Mouse (Mus musculus) hindbrain, embryonic 14.5 days (tissue): ENCODE data around the gene Evc. TPM values are rescaled to one million over a fixed set of nuclear protein-coding genes. Genes with fewer than 3 reads are reported as not detected.

Experiments
- ATAC-seq: fragments of 200-750 bp; cut with Nextera tagmentation; 2 replicates; pipeline ENCODE4 v1.8.0; 2017; ENCODE audit warnings: moderate number of reproducible peaks, mild to moderate bottlenecking, moderate TSS enrichment, moderate library complexity; ENCODE audit not compliant: low FRiP score
- DNase-seq: peaks from one replicate; pipeline ENCODE4 v3.0.0-alpha.2; 2015; ENCODE audit warnings: low spot score
- H3K27ac ChIP-seq: fragments of 300-500 bp; sonication (generic); 2 replicates; pipeline ENCODE4 v1.5.1; 2014; ENCODE audit warnings: mild to moderate bottlenecking, moderate library complexity
- H3K27me3 ChIP-seq: fragments of 300-500 bp; sonication (generic); 2 replicates; pipeline ENCODE4 v1.6.1; 2014; ENCODE audit warnings: mild to moderate bottlenecking, low read length, mixed read lengths; ENCODE audit not compliant: control insufficient read depth, insufficient read depth
- H3K36me3 ChIP-seq: fragments of 300-500 bp; sonication (generic); replicated peaks from 2 replicates; pipeline ENCODE4 v1.6.1; 2014; ENCODE audit not compliant: control insufficient read depth, insufficient read depth
- H3K4me1 ChIP-seq: fragments of 300-500 bp; sonication (generic); replicated peaks from 2 replicates; pipeline ENCODE4 v1.6.1; 2014; ENCODE audit warnings: antibody characterized with exemption, low read length, mixed read lengths; ENCODE audit not compliant: control insufficient read depth, insufficient read depth
- H3K4me2 ChIP-seq: fragments of 300-500 bp; sonication (generic); replicated peaks from 2 replicates; pipeline ENCODE4 v1.6.1; 2014; ENCODE audit warnings: mild to moderate bottlenecking, moderate library complexity
- H3K4me3 ChIP-seq: fragments of 300-500 bp; sonication (generic); replicated peaks from 2 replicates; pipeline ENCODE4 v1.5.1; 2014; ENCODE audit warnings: mild to moderate bottlenecking, low read length
- H3K9ac ChIP-seq: fragments of 300-500 bp; sonication (generic); 2 replicates; pipeline ENCODE4 v1.6.1; 2014
- H3K9me3 ChIP-seq: fragments of 300-500 bp; sonication (generic); 2 replicates; pipeline ENCODE4 v1.6.1; 2016; ENCODE audit warnings: low read length; ENCODE audit not compliant: control insufficient read depth
- WGBS: fragments of 180-500 bp; shearing (Covaris S2); extraction: QIAGEN DNeasy Blood & Tissue Kit; methylation state at CpG from one replicate; pipeline ENCODE4 v1.1.7; 2014; 5-methylcytosine and 5-hydroxymethylcytosine counted together
- polyA plus RNA-seq: library from polyadenylated mRNA; unstranded; fragments of >200 nt; fragmentation: Nextera tagmentation; extraction: Ambion mirVana; gene quantifications from 2 replicates; pipeline ENCODE4 v1.2.1, GENCODE M21; 2014

The Evc gene
- polyA plus RNA-seq, 1 experiment from 2014 or later = 2.4 TPM

DNA sequence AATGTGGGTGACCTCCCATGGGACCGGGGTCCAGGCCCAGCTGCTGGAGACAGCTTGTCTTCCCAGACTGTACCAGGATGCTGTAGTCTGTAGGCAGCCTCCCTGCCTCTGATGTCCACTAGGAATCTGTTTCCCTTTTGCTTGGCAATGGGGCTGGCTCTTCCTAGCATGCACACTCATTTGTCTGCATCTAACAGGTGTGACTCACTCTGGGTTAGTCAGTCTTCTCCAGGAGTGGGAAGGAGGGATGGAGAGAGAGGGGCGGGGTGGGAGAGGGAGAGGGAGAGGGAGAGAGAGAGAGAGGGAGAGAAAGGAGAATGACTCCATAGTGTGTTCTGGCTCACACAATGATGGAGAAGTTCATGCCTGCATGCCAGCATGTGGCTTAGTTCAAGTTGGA is 15.1 kb upstream of the Evc start:
- Histone ChIP-seq H3K9me3 (no peaks in the 10 kb centered on the region), H3K36me3 (no peaks in the 10 kb centered on the region), H3K27me3 (no peaks in the 10 kb centered on the region), H3K27ac (no peak overlapping the region), H3K4me3 (no peak overlapping the region), H3K4me1 (no peaks in the 10 kb centered on the region), H3K4me2 (no peak overlapping the region), H3K9ac (no peak overlapping the region)
- 100% methylated on average over 2 of the region's 2 CpGs for WGBS
- no peak for DNase-seq
- ATAC-seq = no peak

DNA sequence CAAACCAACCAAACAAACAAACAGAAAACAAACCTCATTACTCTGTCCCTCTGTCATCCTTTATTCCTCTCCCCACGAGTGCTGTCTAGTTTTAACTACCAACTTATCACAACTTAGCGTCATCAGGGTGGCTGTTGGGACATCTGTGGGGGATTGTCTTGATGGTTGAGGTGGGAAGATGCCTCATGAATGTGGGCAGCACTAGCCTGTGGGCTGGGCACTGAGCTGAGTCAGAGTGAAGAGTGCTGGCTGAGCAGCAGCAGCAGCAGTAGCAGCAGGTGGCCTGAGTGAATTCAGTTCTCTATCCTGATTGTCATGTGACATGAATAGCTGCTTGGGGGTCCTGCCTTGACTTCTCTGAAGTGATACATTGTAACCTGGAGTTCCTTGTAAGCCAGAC is 7.3 kb upstream of the Evc start:
- H3K9me3 ChIP-seq = no peaks in the 10 kb centered on the region
- no peak for ATAC-seq

DNA sequence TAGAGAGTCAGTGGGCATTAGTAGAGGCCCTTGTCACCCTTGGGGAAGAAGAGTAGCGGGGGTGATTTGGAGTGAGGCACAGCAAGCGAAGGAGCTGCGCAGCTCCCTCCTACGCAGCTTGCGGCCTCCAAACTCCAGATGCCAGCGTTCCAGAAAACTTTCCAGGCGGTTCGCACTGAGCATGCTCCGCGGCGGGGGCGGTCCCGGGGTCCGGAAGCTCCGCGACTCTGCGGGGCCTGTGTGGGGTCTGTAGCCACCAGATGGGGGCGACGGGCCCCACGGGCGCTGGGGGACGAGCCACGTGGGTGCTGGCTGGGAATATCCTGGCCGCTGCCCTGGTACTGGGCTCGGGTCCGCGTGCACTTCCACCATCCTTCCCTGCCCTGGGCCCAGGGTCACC is 1.6 kb upstream of the Evc start, which contains the start of gene Evc2:
Gene Evc2, plus strand, starts transcription at position 212 of the 400 bp plus-strand sequence.
- H3K4me3 ChIP-seq = peak within 1 kb of the TSS; percentile 66
- peaks cover 16% of the 10 kb centered on the region for H3K4me1 ChIP-seq
- no peak within 1 kb of the TSS for H3K27ac ChIP-seq
- peak within 1 kb of the TSS; percentile 59 for H3K9ac ChIP-seq
- ATAC-seq (peak; percentile 78), DNase-seq (peak; percentile 62)
- H3K36me3 ChIP-seq = no peaks in the 10 kb centered on the region
- H3K4me2 ChIP-seq = peak within 1 kb of the TSS; percentile 99
- under 1% methylated on average over 23 of the region's 27 CpGs for WGBS
- no peaks in the 10 kb centered on the region for H3K9me3 ChIP-seq
- H3K27me3 ChIP-seq = peaks cover 9% of the 10 kb centered on the region; the same call in 1 of the 2 replicates

More for the DNA sequence above, 7.3 kb upstream of the Evc start:
- Histone ChIP-seq H3K4me1 (0 out of 2 replicates have a peak, but pooled peaks cover 3% of the 10 kb centered on the region), H3K4me2 (no peak overlapping the region), H3K36me3 (no peaks in the 10 kb centered on the region), H3K27ac (no peak overlapping the region), H3K9ac (no peak overlapping the region), H3K27me3 (no peaks in the 10 kb centered on the region), H3K4me3 (no peak overlapping the region)
- DNase-seq = no peak
- 90% methylated on average over 2 of the region's 2 CpGs for WGBS

DNA sequence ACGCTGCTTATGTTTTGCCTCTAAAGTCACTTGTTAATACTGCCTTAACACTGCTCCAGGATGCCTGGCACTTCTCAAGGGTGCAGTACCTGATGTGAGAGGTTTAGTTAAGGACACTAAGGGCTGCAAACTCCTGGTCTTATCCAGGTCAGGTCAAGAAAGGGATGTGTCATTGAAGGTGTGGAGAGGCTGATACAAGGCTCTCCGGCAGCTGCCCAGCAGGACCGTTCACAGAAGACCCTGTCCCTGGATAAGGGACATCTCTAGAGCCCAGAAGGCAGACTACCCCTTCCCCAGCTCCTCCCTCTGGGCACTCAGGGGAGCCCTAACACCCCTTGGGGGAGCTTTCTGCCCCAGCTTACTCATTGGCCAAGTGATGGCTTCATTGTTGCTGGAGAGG is 1.0 kb upstream of the Evc start:
- Histone ChIP-seq H3K9ac (no peak overlapping the region), H3K27ac (no peak overlapping the region), H3K9me3 (no peaks in the 10 kb centered on the region), H3K4me1 (peaks cover 16% of the 10 kb centered on the region), H3K36me3 (no peaks in the 10 kb centered on the region), H3K4me3 (no peak overlapping the region), H3K27me3 (peaks cover 9% of the 10 kb centered on the region; the same call in 1 of the 2 replicates), H3K4me2 (peak overlapping the region; percentile 78)
- 69% methylated on average over 3 of the region's 3 CpGs for WGBS
- ATAC-seq (no peak; the same call in 1 of the 2 replicates), DNase-seq (no peak)

DNA sequence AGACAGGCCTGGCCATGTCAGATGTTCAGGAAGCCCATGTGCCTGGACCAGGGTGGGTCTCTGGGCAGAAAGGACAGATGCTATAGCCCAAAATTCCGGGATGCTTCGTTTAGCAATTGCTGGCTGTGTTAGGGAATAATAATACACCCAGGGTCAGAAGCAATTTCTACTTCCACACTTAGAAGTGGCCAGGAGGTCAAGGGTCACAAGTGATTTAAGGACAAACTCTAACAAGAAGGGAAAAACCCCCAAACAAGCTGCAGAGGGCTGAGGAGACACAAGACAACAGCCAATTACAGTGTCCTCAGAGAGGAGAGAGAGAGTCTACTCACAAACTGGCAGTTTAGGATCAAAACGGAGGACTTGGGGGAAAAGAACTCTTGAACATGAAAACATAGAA is 1.6 kb downstream of the Evc start:
- no peak for DNase-seq

DNA sequence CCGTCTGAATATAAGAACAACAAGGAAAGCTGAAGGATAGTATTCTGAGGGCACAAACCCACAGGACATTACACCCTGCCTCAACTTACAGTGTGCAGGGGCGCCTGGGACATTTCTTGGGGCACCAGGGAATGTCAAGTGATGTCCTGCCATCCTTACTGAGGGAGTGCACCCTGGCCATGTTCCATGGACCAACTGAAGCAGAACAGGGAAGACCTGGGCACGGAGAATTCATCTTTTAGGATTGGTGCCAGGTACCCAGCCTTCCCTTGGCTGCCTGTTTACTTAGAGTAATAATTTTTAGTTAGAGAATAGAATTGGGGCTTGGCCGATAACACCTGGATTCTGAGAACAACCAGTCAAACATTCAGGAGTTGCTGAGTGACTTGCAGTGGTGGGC is 4.6 kb downstream of the Evc start:
- ATAC-seq = no peak
- Histone ChIP-seq H3K4me1 (peaks cover 7% of the 10 kb centered on the region; the same call in 1 of the 2 replicates), H3K4me3 (no peak overlapping the region), H3K4me2 (no peak overlapping the region), H3K9ac (no peak overlapping the region), H3K36me3 (no peaks in the 10 kb centered on the region), H3K9me3 (no peaks in the 10 kb centered on the region), H3K27me3 (no peaks in the 10 kb centered on the region; the same call in 1 of the 2 replicates), H3K27ac (no peak overlapping the region)
- 83% methylated on average over 4 of the region's 4 CpGs for WGBS
- no peak for DNase-seq

More for the DNA sequence above, 1.6 kb downstream of the Evc start:
- H3K4me3 ChIP-seq = no peak overlapping the region
- H3K36me3 ChIP-seq = no peaks in the 10 kb centered on the region
- 77% methylated on average over 3 of the region's 3 CpGs for WGBS
- no peak overlapping the region for H3K27ac ChIP-seq
- no peak overlapping the region for H3K4me2 ChIP-seq
- H3K9me3 ChIP-seq = no peaks in the 10 kb centered on the region
- no peak for ATAC-seq
- peaks cover 16% of the 10 kb centered on the region for H3K4me1 ChIP-seq
- H3K9ac ChIP-seq = no peak overlapping the region
- peaks cover 9% of the 10 kb centered on the region; the same call in 1 of the 2 replicates for H3K27me3 ChIP-seq

DNA sequence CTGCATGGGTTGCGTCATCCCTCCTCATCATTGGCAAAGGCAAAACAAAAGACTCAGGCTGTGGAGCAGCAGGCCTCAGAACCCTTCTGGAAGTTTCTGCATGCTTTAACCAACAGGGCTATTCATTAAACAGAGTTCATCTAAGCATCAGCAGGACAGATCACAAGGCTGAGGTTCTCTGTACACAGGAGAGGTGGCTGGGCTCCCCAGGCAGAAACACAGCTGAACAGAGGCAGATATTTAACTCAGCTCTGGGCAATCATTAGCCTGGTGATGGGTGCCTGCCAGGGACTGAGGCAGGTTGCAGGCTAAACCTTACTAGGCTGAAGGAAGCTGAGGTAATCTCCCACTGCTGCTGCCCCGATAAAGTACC is 5.6 kb downstream of the Evc start:
- 96% methylated on average over 2 of the region's 2 CpGs for WGBS

DNA sequence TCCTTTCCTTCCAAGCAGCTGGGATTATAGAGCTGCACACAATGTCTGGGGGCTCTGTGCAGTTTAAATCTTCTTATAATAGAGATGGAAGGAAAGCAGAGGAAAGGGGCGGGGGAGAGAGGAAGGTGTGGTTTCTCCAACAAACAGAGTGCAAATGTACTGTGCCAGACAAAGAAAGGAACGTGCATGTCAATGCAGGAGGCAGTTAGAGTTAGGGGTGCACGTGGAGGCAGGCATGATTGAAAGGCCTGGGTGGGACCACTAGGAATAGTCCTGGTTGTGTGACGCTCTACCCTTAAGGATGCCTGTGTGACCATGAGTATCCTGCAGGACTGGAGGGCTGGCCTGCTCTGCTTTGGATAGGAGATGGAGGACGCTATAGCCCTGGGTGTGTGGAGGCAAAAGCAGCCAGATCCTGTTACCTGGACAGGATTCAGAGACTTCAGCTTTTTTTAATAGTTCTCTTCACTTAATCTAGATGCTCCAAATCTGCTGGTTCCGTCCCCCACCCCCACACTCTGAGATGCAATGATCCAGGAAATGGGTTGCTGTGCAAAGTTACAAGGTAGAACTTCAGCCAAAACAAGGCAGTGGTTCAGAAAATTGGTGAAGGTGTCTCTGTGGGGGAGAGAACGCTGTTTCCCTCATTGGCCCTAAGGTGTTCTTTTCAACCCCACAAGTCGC is 6.1 kb downstream of the Evc start:
- Histone ChIP-seq H3K4me3 (no peak overlapping the region), H3K36me3 (no peaks in the 10 kb centered on the region), H3K27ac (no peak overlapping the region), H3K9me3 (no peaks in the 10 kb centered on the region), H3K9ac (no peak overlapping the region), H3K4me2 (no peak overlapping the region), H3K27me3 (no peaks in the 10 kb centered on the region), H3K4me1 (no peaks in the 10 kb centered on the region)
- WGBS = 87% methylated on average over 8 of the region's 8 CpGs
- DNase-seq = no peak
- ATAC-seq = no peak

More for the DNA sequence above, 5.6 kb downstream of the Evc start:
- H3K36me3 ChIP-seq = no peaks in the 10 kb centered on the region
- DNase-seq (no peak), ATAC-seq (no peak)
- H3K4me2 ChIP-seq = no peak overlapping the region
- no peak overlapping the region for H3K27ac ChIP-seq
- no peak overlapping the region for H3K9ac ChIP-seq
- H3K9me3 ChIP-seq = no peaks in the 10 kb centered on the region
- H3K4me1 ChIP-seq = peaks cover 2% of the 10 kb centered on the region; the same call in 1 of the 2 replicates
- no peaks in the 10 kb centered on the region for H3K27me3 ChIP-seq
- no peak overlapping the region for H3K4me3 ChIP-seq

DNA sequence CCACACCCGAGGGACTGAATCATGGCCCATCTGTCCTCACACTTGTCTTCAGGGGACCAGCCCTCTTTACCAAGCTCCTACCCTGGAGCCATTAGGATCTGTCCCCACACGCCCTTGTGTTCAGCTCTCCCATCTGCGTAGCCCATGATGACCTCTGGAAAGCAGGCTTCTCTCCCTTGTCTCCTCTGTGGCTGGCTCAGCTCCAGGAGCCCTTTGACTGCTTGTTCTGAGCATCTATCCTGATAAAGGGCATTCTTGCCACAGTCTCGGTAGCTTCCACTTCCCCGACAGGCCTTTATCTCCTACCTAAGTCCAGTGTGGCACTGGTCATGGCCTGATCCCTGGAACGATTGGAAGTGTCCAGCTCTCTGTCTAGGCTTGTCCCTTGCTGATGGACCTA is 10.0 kb downstream of the Evc start:
- H3K4me2 ChIP-seq = no peak overlapping the region
- ATAC-seq (no peak), DNase-seq (no peak)
- no peaks in the 10 kb centered on the region for H3K4me1 ChIP-seq
- no peaks in the 10 kb centered on the region for H3K36me3 ChIP-seq
- H3K27me3 ChIP-seq = no peaks in the 10 kb centered on the region
- H3K4me3 ChIP-seq = no peak overlapping the region
- no peaks in the 10 kb centered on the region for H3K9me3 ChIP-seq
- no peak overlapping the region for H3K27ac ChIP-seq
- H3K9ac ChIP-seq = no peak overlapping the region
- 83% methylated on average over 6 of the region's 6 CpGs for WGBS
